Mouse (Mus musculus) heart, embryonic 16.5 days (tissue): Measurements from ENCODE around the gene Gm38394. TPM values are rescaled to one million over a fixed set of nuclear protein-coding genes. Genes with fewer than 3 reads are reported as not detected.

ENCODE experiments used
- ATAC-seq: fragments of 200-750 bp; cut with Nextera tagmentation; replicated peaks from 2 replicates; pipeline ENCODE4 v1.8.0; 2017; ENCODE audit warnings: moderate number of reproducible peaks; ENCODE audit not compliant: insufficient read depth, low FRiP score; ENCODE audit errors: extremely low read depth
- H3K27ac ChIP-seq: fragments of 300-500 bp; sonication (generic); 2 replicates; pipeline ENCODE4 v1.5.1; 2014; ENCODE audit warnings: mild to moderate bottlenecking, low read length, control low read depth, moderate library complexity
- H3K27me3 ChIP-seq: fragments of 300-500 bp; sonication (generic); 2 replicates; pipeline ENCODE4 v1.6.1; 2014; ENCODE audit warnings: low read length, mixed read lengths; ENCODE audit not compliant: control insufficient read depth, insufficient read depth
- H3K36me3 ChIP-seq: fragments of 300-500 bp; sonication (generic); 2 replicates; pipeline ENCODE4 v1.6.1; 2014; ENCODE audit not compliant: control insufficient read depth, insufficient read depth
- H3K4me1 ChIP-seq: fragments of 300-500 bp; sonication (generic); 2 replicates; pipeline ENCODE4 v1.6.1; 2014; ENCODE audit warnings: low read length, mixed read lengths; ENCODE audit not compliant: control insufficient read depth, insufficient read depth
- H3K4me2 ChIP-seq: fragments of 300-500 bp; sonication (generic); 2 replicates; pipeline ENCODE4 v1.6.1; 2014; ENCODE audit warnings: low read depth, mild to moderate bottlenecking, control low read depth, low read length
- H3K4me3 ChIP-seq: fragments of 300-500 bp; sonication (generic); 2 replicates; pipeline ENCODE4 v1.5.1; 2014; ENCODE audit warnings: mild to moderate bottlenecking, control low read depth, low read length
- H3K9ac ChIP-seq: fragments of 300-500 bp; sonication (generic); 2 replicates; pipeline ENCODE4 v1.6.1; 2014; ENCODE audit warnings: low read length, control low read depth
- H3K9me3 ChIP-seq: fragments of 300-500 bp; sonication (generic); replicated peaks from 2 replicates; pipeline ENCODE4 v1.6.1; 2016; ENCODE audit warnings: low read length; ENCODE audit not compliant: control insufficient read depth
- WGBS: fragments of 180-500 bp; shearing (Covaris S2); extraction: QIAGEN DNeasy Blood & Tissue Kit; methylation state at CpG from one replicate; pipeline ENCODE4 v1.1.7; 2014; 5-methylcytosine and 5-hydroxymethylcytosine counted together
- polyA plus RNA-seq: library from polyadenylated mRNA; unstranded; fragments of >200 nt; fragmentation: Nextera tagmentation; extraction: Ambion mirVana; gene quantifications from 2 replicates; pipeline ENCODE4 v1.2.1, GENCODE M21; 2015

The Gm38394 gene
- polyA plus RNA-seq, 1 experiment from 2014 or later = 3.5 TPM

DNA sequence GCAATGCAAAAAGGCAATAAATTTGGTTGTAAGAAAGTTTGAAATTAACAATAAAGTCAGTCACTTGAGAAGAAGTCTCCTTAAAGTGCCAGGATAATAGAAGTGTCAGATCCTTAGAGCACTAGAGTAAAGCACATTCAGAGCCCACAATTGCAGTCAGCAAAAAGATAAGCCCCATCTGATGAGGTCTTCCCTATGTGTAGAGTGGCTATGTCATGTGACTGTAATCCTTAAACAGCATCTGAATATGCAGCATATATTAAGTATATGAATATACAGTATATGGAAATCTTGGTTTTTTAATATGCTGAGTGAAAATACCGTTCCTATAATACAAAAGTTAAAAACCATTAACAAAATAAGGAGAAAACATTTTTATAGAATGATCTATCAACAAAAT is 8.1 kb downstream of the Gm38394 start:
- no peak for ATAC-seq

DNA sequence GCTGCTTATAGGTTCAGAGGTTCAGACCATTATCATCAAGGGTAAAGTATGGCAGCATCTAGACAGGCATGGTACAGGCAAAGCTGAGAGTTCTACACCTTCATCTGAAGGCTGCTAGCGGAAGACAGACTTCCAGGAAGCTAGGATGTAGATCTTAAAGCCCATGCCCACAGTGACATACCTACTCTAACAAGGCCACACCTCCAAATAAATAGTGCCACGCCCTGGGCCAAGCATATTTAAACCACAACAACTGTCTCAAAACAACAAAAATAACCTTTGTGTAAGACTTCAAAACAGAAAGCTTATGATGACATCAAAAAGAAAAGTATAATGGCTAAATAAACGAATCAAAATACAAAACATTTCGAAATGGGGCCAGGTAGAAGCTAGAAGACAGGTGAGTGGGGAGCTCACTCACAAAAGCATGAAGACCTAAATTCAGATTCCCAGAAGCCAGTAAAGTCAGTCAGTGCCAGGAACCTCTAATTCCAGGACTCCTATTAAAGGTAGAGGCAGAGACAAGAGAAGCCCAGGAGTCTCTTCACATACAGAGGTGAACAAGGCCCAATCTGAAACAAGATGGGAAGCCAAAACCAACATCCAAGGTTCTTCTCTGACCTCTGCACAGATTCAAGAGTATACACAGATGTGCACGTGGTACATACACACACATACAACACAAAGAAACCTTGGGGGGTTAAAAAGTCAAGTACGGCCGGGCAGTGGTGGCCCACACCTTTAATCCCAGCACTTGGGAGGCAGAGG is 10.6 kb downstream of the Gm38394 start:
- H3K27me3 ChIP-seq = no peaks in the 10 kb centered on the region
- H3K9me3 ChIP-seq = no peaks in the 10 kb centered on the region
- H3K27ac ChIP-seq = no peak overlapping the region
- H3K9ac ChIP-seq = no peak overlapping the region
- peaks cover 4% of the 10 kb centered on the region for H3K4me1 ChIP-seq
- H3K4me2 ChIP-seq = no peak overlapping the region
- 93% methylated on average over 7 of the region's 7 CpGs for WGBS
- H3K4me3 ChIP-seq = no peak overlapping the region
- peaks cover 20% of the 10 kb centered on the region for H3K36me3 ChIP-seq
- ATAC-seq = no peak

More for the DNA sequence above, 8.1 kb downstream of the Gm38394 start:
- Histone ChIP-seq H3K4me3 (no peak overlapping the region), H3K36me3 (peaks cover 11% of the 10 kb centered on the region), H3K4me1 (peaks cover 22% of the 10 kb centered on the region), H3K4me2 (no peak overlapping the region), H3K9ac (no peak overlapping the region), H3K9me3 (no peaks in the 10 kb centered on the region), H3K27ac (no peak overlapping the region), H3K27me3 (no peaks in the 10 kb centered on the region)
- WGBS = 96% methylated on average over 1 of the region's 1 CpGs

GRCm38 (mm10) chr1:133645652-133646051 is 15.5 kb downstream of the Gm38394 start:
- Histone ChIP-seq H3K4me2 (no peak overlapping the region), H3K9me3 (no peaks in the 10 kb centered on the region), H3K27ac (no peak overlapping the region), H3K9ac (no peak overlapping the region), H3K27me3 (no peaks in the 10 kb centered on the region), H3K36me3 (peaks cover 53% of the 10 kb centered on the region), H3K4me1 (peaks cover 6% of the 10 kb centered on the region), H3K4me3 (no peak overlapping the region)
- ATAC-seq = no peak
- 95% methylated on average over 5 of the region's 5 CpGs for WGBS

- Histone ChIP-seq H3K27ac (no peak overlapping the region), H3K9me3 (no peaks in the 10 kb centered on the region), H3K4me3 (no peak overlapping the region), H3K27me3 (no peaks in the 10 kb centered on the region), H3K4me2 (no peak overlapping the region), H3K9ac (no peak overlapping the region), H3K4me1 (peaks cover 6% of the 10 kb centered on the region), H3K36me3 (peaks cover 80% of the 10 kb centered on the region)
- WGBS = 88% methylated on average over 2 of the region's 2 CpGs
- no peak for ATAC-seq
Measured at GRCm38 (mm10) chr1:133641163-133641562, 20.0 kb downstream of the Gm38394 start.

DNA sequence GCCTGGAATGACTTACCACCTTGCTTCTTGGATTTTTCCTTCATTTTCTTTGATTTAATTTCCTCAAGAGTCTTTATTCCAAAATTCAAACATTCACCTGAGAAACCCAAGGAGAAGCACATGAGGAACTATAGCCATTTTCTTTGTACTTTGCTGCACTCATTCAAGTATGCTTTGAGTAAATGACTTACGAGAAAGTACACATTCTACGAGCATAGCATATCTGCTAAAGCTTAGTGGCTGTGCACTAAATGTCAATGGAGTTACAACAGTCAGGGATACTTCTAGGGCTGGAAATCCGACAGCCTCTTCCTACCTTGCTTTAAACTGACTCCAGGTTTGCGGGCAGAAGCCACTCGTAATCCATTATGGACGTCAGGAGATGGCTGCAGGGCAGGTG is 22.6 kb downstream of the Gm38394 start:
- Histone ChIP-seq H3K4me1 (peaks cover 6% of the 10 kb centered on the region), H3K9me3 (no peaks in the 10 kb centered on the region), H3K36me3 (peaks cover 79% of the 10 kb centered on the region), H3K4me2 (no peak overlapping the region), H3K27me3 (no peaks in the 10 kb centered on the region), H3K27ac (no peak overlapping the region), H3K4me3 (no peak overlapping the region), H3K9ac (no peak overlapping the region)
- WGBS = 83% methylated on average over 6 of the region's 6 CpGs
- no peak for ATAC-seq

GRCm38 (mm10) chr1:133632168-133632567 is 28.9 kb downstream of the Gm38394 start:
- peaks cover 66% of the 10 kb centered on the region for H3K36me3 ChIP-seq
- no peaks in the 10 kb centered on the region for H3K27me3 ChIP-seq
- H3K4me1 ChIP-seq = no peaks in the 10 kb centered on the region
- H3K9ac ChIP-seq = no peak overlapping the region
- WGBS = 87% methylated on average over 2 of the region's 2 CpGs
- no peak overlapping the region for H3K4me2 ChIP-seq
- H3K4me3 ChIP-seq = no peak overlapping the region
- H3K9me3 ChIP-seq = no peaks in the 10 kb centered on the region
- H3K27ac ChIP-seq = no peak overlapping the region
- ATAC-seq = no peak

DNA sequence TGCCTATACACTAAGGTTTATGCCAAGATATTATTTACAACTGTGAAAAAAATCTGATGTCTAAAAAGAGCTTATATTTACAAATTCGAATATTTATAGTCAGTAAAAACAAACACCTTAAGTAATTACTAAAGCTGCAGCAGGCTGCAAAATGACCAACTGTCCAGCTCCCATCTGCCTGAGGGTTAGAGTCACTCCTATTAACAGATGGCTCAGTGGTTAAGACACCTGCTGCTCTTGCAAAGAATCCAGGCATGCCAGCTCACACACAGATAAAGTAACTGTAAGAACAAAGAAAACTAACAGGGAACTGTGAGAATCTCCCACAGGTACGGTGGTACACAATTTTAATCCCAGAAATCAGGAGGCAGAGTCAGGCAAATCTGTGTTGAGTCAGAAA is 36.1 kb downstream of the Gm38394 start:
- Histone ChIP-seq H3K9ac (no peak overlapping the region), H3K36me3 (peaks cover 58% of the 10 kb centered on the region)
- 67% methylated on average over 2 of the region's 2 CpGs for WGBS

DNA sequence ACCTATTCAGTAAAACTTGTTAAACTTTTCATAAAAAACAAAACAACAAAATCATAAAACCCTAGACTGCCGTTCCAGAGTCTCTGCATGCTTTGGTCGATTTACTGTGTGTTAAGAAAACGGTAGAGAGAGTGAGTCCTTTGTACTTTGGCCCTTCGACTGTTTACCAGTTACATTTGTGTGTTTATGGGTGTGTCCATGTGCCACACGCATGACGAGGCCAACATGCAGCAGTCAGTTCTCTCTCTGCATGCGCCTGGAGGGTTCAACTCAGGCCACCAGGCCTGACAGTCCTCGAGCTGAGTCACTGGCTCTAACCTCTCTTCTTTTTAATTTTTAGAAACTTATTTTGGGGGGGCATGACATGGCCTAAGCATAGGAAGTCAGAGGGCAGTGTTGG is 42.8 kb downstream of the Gm38394 start:
- H3K36me3 ChIP-seq = peaks cover 41% of the 10 kb centered on the region
- no peak overlapping the region for H3K4me3 ChIP-seq
- no peak overlapping the region for H3K9ac ChIP-seq
- H3K9me3 ChIP-seq = no peaks in the 10 kb centered on the region
- H3K27ac ChIP-seq = no peak overlapping the region
- H3K4me2 ChIP-seq = no peak overlapping the region
- no peaks in the 10 kb centered on the region for H3K27me3 ChIP-seq
- ATAC-seq = no peak
- 80% methylated on average over 8 of the region's 8 CpGs for WGBS
- no peaks in the 10 kb centered on the region for H3K4me1 ChIP-seq

More for the DNA sequence above, 36.1 kb downstream of the Gm38394 start:
- Histone ChIP-seq H3K4me2 (no peak overlapping the region), H3K27me3 (no peaks in the 10 kb centered on the region), H3K4me3 (no peak overlapping the region), H3K9me3 (no peaks in the 10 kb centered on the region), H3K27ac (no peak overlapping the region), H3K4me1 (no peaks in the 10 kb centered on the region)
- ATAC-seq = no peak

GRCm38 (mm10) chr1:133617908-133618307 is 43.2 kb downstream of the Gm38394 start:
- H3K4me1 ChIP-seq = no peaks in the 10 kb centered on the region
- no peak overlapping the region for H3K4me3 ChIP-seq
- no peak overlapping the region for H3K4me2 ChIP-seq
- ATAC-seq = no peak
- no peaks in the 10 kb centered on the region for H3K27me3 ChIP-seq
- no peak overlapping the region for H3K9ac ChIP-seq
- no peak overlapping the region for H3K27ac ChIP-seq
- no peaks in the 10 kb centered on the region for H3K9me3 ChIP-seq
- 27% methylated on average over 2 of the region's 2 CpGs for WGBS
- H3K36me3 ChIP-seq = peaks cover 42% of the 10 kb centered on the region
